Mouse (Mus musculus) adrenal gland, postnatal 25 days (tissue): ENCODE measurements around the gene Mterf1b. TPM values are rescaled to one million over a fixed set of nuclear protein-coding genes. Genes with fewer than 3 reads are reported as not detected.

Experiments used
- DNase-seq: peaks from one replicate; pipeline ENCODE4 v3.0.0; 2021; ENCODE audit warnings: mixed read lengths
- total RNA-seq: library from RNA; stranded (reverse); gene quantifications from 2 replicates; pipeline ENCODE4 v1.2.3, GENCODE M21; 2021

Gene Mterf1b
- total RNA-seq, 1 experiment from 2014 or later = 7.8 TPM

DNA sequence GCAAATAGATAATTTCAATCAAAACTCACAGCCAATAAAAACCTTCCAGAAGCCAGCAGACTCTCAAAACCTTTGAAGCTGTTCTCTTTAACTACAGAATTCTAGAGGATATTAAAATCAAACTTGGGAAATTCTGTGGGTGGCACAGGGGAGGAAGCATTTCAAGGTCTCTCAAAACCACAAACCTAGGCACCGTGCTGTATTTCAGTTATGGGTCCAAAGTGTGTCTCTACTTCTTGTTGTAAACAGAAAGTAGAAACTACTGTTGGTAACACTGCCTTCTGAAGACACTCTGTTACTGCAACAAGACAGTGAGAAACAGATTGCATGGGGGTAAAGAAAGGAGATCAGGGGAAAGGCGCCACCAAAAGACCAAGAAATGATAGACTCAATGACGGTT lies 52.8 kb downstream of the Mterf1b start:
- DNase-seq = no peak

DNA sequence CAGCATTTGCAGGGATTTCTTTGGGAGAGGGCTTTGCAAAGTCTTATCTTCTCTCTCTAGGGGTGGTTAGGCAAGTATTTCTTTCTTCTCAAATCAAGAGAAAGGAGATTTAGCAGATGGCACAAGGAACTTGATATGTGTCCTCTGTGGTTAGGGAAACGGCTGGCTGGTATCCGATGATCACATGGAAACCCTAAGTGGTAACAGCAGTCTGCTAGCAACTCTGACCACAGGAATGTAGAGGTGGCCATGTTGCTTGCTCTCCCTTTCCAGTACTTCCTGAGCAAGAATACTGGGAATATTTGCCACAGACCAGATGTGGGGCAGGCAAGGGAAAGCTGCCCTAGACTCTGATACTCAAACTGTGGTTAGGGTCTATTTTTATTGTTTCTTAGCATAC lies 53.9 kb downstream of the Mterf1b start:
- no peak for DNase-seq

Other genes with a start within 250 kb of the Mterf1b start
- gene Cyp51, start 87.6 kb upstream of the Mterf1b start, total RNA-seq = 142 and 229 TPM in 2 replicates